Mouse (Mus musculus): ENCODE data around the gene Msantd3. TPM values are rescaled to one million over a fixed set of nuclear protein-coding genes. Genes with fewer than 3 reads are reported as not detected.

The Msantd3 gene
- polyA plus RNA-seq, 1 experiment from 2014 or later, result 59.6 TPM

DNA sequence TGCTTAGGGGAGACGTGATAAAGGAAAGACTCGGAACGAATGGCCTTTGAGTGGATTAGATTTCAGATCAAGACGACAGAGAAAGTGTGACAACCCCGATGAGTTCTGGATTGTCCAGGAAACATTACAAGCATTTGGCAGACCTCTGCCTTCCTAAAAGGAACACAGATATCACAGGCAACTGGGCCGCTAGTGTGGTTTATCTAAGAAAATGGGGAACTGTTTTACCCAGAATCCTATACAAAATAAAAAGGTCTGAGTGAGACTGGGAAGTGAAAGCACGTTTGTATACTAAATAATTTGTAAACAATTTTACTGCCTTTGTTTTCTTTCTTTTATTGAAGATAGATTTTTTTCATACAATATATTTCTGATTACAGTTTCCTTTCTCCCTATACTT, 51.1 kb downstream of the Msantd3 start:
- Histone ChIP-seq H3K4me3 (no peak overlapping the region), H3K9me3 (no peaks in the 10 kb centered on the region), H3K27me3 (ENCODE audit: insufficient read depth, poor library complexity, severe bottlenecking) (no peaks in the 10 kb centered on the region), H3K27ac (no peak overlapping the region), H3K4me1 (replicated peaks) (peaks cover 25% of the 10 kb centered on the region), H3K36me3 (peaks cover 53% of the 10 kb centered on the region)
- 87% methylated on average over 7 of the region's 7 CpGs for WGBS
- no peak for DNase-seq (ENCODE audit: low spot score)

DNA sequence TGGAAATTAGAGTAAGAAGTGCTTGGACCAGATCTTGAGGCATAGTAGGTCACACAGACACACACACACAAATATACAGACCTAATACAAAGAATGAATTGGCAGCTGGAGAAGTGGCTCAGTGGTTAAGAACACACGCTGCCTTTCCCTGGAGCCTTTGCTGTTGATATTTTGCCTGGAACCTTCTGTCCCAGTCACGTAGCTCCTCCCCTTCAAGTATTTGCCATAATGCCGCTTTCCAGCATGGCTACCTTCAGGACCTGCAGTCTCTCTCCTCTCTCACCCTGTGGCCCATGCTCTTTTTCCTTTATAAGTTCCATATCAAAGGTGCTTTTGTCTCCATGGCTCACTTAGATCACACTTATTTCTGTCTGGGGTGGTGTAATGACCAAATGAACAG, 51.7 kb downstream of the Msantd3 start:
- H3K9me3 ChIP-seq, result no peaks in the 10 kb centered on the region
- no peak for DNase-seq (ENCODE audit: low spot score)

DNA sequence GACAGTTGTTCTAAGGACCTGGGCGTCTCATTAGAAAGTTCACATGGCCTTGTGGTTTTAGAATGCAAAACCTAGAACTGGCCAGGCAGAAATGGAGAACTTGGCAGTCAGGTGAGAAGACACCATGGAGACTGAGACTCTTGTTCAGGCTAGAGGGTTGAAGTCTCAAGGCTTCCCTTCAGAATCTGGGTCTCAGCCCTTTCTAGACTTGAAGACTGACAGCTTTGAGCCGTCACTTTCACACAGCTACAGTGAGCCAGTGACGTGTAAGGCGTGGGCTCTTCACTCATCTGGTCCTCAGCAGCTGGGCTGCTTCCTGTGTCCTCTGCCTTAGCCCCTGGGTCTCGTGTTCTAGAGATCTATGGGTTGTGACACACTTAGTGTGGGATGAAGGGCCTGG, 52.6 kb downstream of the Msantd3 start:
- 76% methylated on average over 5 of the region's 5 CpGs for WGBS
- Histone ChIP-seq H3K27me3 (ENCODE audit: insufficient read depth, poor library complexity, severe bottlenecking) (no peaks in the 10 kb centered on the region), H3K4me1 (replicated peaks) (peaks cover 16% of the 10 kb centered on the region), H3K36me3 (peaks cover 58% of the 10 kb centered on the region), H3K27ac (no peak overlapping the region), H3K4me3 (no peak overlapping the region), H3K9me3 (no peaks in the 10 kb centered on the region)
- no peak for DNase-seq (ENCODE audit: low spot score)

More for the DNA sequence above, 51.7 kb downstream of the Msantd3 start:
- peaks cover 58% of the 10 kb centered on the region for H3K36me3 ChIP-seq
- no peak overlapping the region for H3K4me3 ChIP-seq
- H3K27ac ChIP-seq, result no peak overlapping the region
- no peaks in the 10 kb centered on the region for H3K27me3 ChIP-seq (ENCODE audit: insufficient read depth, poor library complexity, severe bottlenecking)
- 90% methylated on average over 3 of the region's 3 CpGs for WGBS
- H3K4me1 ChIP-seq (replicated peaks), result peaks cover 24% of the 10 kb centered on the region

DNA sequence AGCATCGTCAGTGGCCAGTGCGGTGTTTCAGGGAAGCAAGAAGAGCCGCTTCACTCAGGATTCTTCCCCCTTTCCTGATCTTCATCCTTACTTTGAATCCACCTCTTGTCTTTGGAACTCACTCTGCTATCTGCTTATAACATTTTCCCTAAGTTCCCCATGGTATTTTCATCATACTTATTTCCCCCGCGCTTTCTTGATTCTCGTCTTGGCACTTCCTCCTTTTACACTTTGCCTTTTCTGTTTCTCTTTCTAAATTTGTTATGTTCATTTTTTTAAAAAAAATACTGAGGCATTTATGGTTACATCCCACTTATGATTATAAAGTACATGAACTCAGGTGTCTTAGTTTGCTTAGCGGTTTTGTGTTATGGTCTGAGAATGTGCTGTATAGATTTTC, 53.1 kb downstream of the Msantd3 start:
- peaks cover 54% of the 10 kb centered on the region for H3K36me3 ChIP-seq
- no peak overlapping the region for H3K27ac ChIP-seq
- WGBS, result 94% methylated on average over 7 of the region's 7 CpGs

DNA sequence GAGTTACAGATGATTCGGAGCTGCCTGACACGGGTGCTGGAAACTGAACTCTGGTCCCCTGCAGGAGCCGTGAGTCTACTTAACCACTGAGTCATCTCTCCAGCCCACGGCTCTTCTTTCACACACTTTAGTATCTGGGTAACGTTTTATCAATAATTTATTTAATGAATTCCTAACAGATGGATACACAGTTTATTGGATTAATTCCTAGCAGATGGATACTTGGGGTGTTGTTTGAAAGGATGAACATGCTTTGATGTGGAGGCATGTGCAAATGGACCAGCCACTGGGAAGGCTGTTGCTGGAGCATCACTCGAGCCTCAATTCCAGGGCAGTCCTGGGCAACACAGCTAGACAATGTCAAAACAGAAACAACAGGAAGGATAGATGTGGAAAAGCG, 56.4 kb downstream of the Msantd3 start:
- peaks cover 22% of the 10 kb centered on the region for H3K4me1 ChIP-seq (replicated peaks)
- no peak overlapping the region for H3K27ac ChIP-seq
- H3K27me3 ChIP-seq (ENCODE audit: insufficient read depth, poor library complexity, severe bottlenecking), result no peaks in the 10 kb centered on the region
- 94% methylated on average over 7 of the region's 7 CpGs for WGBS
- DNase-seq (ENCODE audit: low spot score), result no peak
- peaks cover 51% of the 10 kb centered on the region for H3K36me3 ChIP-seq
- no peaks in the 10 kb centered on the region for H3K9me3 ChIP-seq
- no peak overlapping the region for H3K4me3 ChIP-seq

More for the DNA sequence above, 53.1 kb downstream of the Msantd3 start:
- no peak overlapping the region for H3K4me3 ChIP-seq
- no peak for DNase-seq (ENCODE audit: low spot score)
- H3K27me3 ChIP-seq (ENCODE audit: insufficient read depth, poor library complexity, severe bottlenecking), result no peaks in the 10 kb centered on the region
- H3K4me1 ChIP-seq (replicated peaks), result peaks cover 22% of the 10 kb centered on the region
- no peaks in the 10 kb centered on the region for H3K9me3 ChIP-seq

DNA sequence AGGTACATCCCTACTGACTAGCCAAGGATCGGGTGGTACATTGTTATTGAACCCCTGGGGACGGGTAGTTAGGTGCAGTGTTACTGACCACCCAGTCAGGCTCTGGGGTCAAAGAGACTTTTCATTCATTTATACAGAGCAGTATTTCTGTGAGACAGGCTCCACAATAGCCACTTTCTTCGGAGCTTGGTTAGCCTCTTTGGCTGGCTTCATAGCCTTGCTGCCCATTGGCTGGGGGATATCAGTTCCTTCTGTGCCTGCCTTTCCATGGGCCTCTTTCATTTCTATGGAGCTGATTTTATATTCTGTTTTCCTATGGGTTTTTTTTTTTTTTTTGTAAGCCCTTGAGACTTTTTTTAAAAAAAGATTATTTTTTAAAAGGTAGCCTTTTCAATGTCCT, 65.9 kb downstream of the Msantd3 start:
- no peaks in the 10 kb centered on the region; the same call in 1 of the 2 replicates for H3K4me1 ChIP-seq (replicated peaks)
- 69% methylated on average over 3 of the region's 3 CpGs for WGBS
- H3K4me3 ChIP-seq, result no peak overlapping the region
- no peak for DNase-seq (ENCODE audit: low spot score)
- no peak overlapping the region for H3K27ac ChIP-seq
- no peaks in the 10 kb centered on the region for H3K27me3 ChIP-seq (ENCODE audit: insufficient read depth, poor library complexity, severe bottlenecking)
- H3K9me3 ChIP-seq, result no peaks in the 10 kb centered on the region
- peaks cover 58% of the 10 kb centered on the region for H3K36me3 ChIP-seq

DNA sequence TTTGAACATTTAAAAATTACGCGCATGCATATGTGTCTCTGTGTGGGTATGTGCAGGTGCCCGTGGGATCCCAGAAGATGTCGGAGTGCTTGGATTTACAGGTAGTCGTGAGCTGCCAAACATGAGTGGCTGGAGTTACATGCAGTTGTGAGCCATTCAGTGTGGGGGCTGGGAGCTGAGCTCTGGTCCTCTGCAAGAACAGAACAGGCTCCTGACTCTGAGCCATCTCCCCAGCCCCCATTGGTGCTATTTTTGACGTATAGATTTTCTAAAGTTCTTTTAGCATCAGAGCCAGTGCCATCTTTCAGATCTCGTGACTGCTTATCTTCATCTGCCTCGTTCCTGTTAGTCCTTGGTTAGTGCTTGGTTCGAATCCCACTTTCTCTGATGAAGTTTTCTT, 69.8 kb downstream of the Msantd3 start:
- H3K4me3 ChIP-seq, result no peak overlapping the region
- no peaks in the 10 kb centered on the region; the same call in 1 of the 2 replicates for H3K4me1 ChIP-seq (replicated peaks)
- no peaks in the 10 kb centered on the region for H3K27me3 ChIP-seq (ENCODE audit: insufficient read depth, poor library complexity, severe bottlenecking)
- DNase-seq (ENCODE audit: low spot score), result no peak
- WGBS, result 93% methylated on average over 9 of the region's 9 CpGs
- peaks cover 82% of the 10 kb centered on the region for H3K36me3 ChIP-seq
- no peak overlapping the region for H3K27ac ChIP-seq
- H3K9me3 ChIP-seq, result no peaks in the 10 kb centered on the region

DNA sequence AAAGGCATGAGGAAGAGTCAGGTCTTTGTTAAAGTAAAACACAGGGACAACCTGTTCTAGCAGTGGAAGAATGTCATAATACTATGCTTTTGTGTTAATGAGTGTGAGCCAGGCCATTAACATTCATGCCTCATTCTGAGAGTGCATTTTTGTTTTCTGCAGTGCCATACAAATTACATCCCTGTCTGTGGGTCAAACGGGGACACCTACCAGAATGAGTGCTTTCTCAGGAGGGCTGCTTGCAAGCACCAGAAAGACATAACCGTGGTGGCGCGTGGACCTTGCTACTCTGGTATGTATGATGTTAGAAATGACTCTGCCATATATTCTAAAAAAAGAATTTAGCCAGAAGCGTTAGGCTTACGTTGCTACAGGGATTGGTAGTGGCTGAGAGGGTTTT, 70.5 kb downstream of the Msantd3 start:
- no peaks in the 10 kb centered on the region; the same call in 1 of the 2 replicates for H3K4me1 ChIP-seq (replicated peaks)
- DNase-seq (ENCODE audit: low spot score), result no peak
- H3K27ac ChIP-seq, result no peak overlapping the region
- H3K9me3 ChIP-seq, result no peaks in the 10 kb centered on the region
- WGBS, result 97% methylated on average over 6 of the region's 6 CpGs
- H3K27me3 ChIP-seq (ENCODE audit: insufficient read depth, poor library complexity, severe bottlenecking), result no peaks in the 10 kb centered on the region
- H3K36me3 ChIP-seq, result peaks cover 80% of the 10 kb centered on the region
- H3K4me3 ChIP-seq, result no peak overlapping the region

Other genes starting within 250 kb of the Msantd3 start
- gene Tex10, start 66.5 kb upstream of the Msantd3 start, polyA plus RNA-seq (2016; fragmentation: Nextera tagmentation; extraction: Ambion mirVana), result 59.3 and 70.6 TPM in 2 replicates
- 118 and 175 TPM in 2 replicates for gene Tmeff1, start 45.2 kb downstream of the Msantd3 start, polyA plus RNA-seq (2016; fragmentation: Nextera tagmentation; extraction: Ambion mirVana)
- gene Cavin4, start 123.6 kb downstream of the Msantd3 start, polyA plus RNA-seq (2016; fragmentation: Nextera tagmentation; extraction: Ambion mirVana), result 0.93 and 1.7 TPM in 2 replicates